Mouse (Mus musculus) C2C12 (cell line): ENCODE results near the gene Adcy10.

Experiments used
- CEBPB ChIP-seq: IDR thresholded peaks from one replicate; pipeline ENCODE4 v1.6.1; 2011; ENCODE audit warnings: low read depth, mild to moderate bottlenecking, control low read depth, moderate library complexity
- CTCF ChIP-seq: IDR thresholded peaks from one replicate; pipeline ENCODE4 v1.5.1; 2011; ENCODE audit not compliant: control insufficient read depth, insufficient read depth, insufficient read length
- MYOG ChIP-seq: IDR thresholded peaks from one replicate; pipeline ENCODE4 v1.6.1; 2011; ENCODE audit not compliant: control insufficient read depth, insufficient read length; ENCODE audit errors: extremely low read depth

GRCm38 (mm10) chr1:165617166-165617891 is 132.3 kb downstream of the Adcy10 start:
- TF ChIP-seq CTCF (no peak), MYOG (no peak), CEBPB (no peak)
